Mouse (Mus musculus) testis, adult 2 months (tissue): Measurements from ENCODE around the gene Mad2l1bp. TPM values are rescaled to one million over a fixed set of nuclear protein-coding genes. Genes with fewer than 3 reads are reported as not detected.

Source experiments
- H3K27ac ChIP-seq: fragments of 200-500 bp; 2 replicates; pipeline ENCODE4 v1.5.1; 2012; ENCODE audit warnings: low read depth, low read length; ENCODE audit not compliant: control insufficient read depth, insufficient read depth
- H3K27me3 ChIP-seq: fragments of 200-500 bp; 2 replicates; pipeline ENCODE4 v1.6.1; 2012; ENCODE audit warnings: mild to moderate bottlenecking, low read length, moderate library complexity; ENCODE audit not compliant: control insufficient read depth, insufficient read depth
- H3K36me3 ChIP-seq: fragments of 200-500 bp; 2 replicates; pipeline ENCODE4 v1.6.1; 2012; ENCODE audit warnings: mild to moderate bottlenecking, low read length; ENCODE audit not compliant: control insufficient read depth, insufficient read depth
- H3K4me1 ChIP-seq: fragments of 200-500 bp; 2 replicates; pipeline ENCODE4 v1.6.1; 2012; ENCODE audit warnings: low read length; ENCODE audit not compliant: control insufficient read depth, insufficient read depth
- H3K4me3 ChIP-seq: fragments of 200-500 bp; 2 replicates; pipeline ENCODE4 v1.5.1; 2012; ENCODE audit warnings: low read depth, mild to moderate bottlenecking, low read length, moderate library complexity, mixed read lengths; ENCODE audit not compliant: control insufficient read depth
- CTCF ChIP-seq: fragments of 200-500 bp; IDR thresholded peaks from 2 replicates; pipeline ENCODE4 v1.5.1; 2012; ENCODE audit warnings: low read depth, mild to moderate bottlenecking, inconsistent platforms, low read length, moderate library complexity; ENCODE audit not compliant: control insufficient read depth, insufficient read depth, insufficient replicate concordance
- POLR2A ChIP-seq: fragments of 200-500 bp; IDR thresholded peaks from 2 replicates; pipeline ENCODE4 v1.6.1; 2012; ENCODE audit warnings: low read depth, mild to moderate bottlenecking, inconsistent platforms, low read length, moderate library complexity; ENCODE audit not compliant: control insufficient read depth
- polyA plus RNA-seq: library from polyadenylated mRNA; depleted of rRNA; stranded (reverse); fragments of >200 nt; gene quantifications from 2 replicates; pipeline ENCODE4 v1.2.3, GENCODE M21; 2012; rRNA removed

Gene Mad2l1bp
- 23.7 and 24.5 TPM in 2 replicates for polyA plus RNA-seq

GRCm38 (mm10) chr17:46152847-46153782 is at the start of gene Mad2l1bp:
Mad2l1bp (minus strand) TSS chr17:46153553.
- Histone ChIP-seq H3K27ac (peak within 1 kb of the TSS; percentile 90), H3K4me1 (peaks cover 2% of the 10 kb centered on the region; the same call in 1 of the 2 replicates), H3K36me3 (peaks cover under 1% of the 10 kb centered on the region; the same call in 1 of the 2 replicates), H3K4me3 (peak within 1 kb of the TSS; percentile 97), H3K27me3 (no peaks in the 10 kb centered on the region)
- peak; percentile 98 for TF ChIP-seq POLR2A
- TF ChIP-seq CTCF: no peak

GRCm38 (mm10) chr17:46203078-46203477 is 49.7 kb upstream of the Mad2l1bp start:
- TF ChIP-seq CTCF (no peak), POLR2A (no peak)
- peaks cover 2% of the 10 kb centered on the region for H3K4me1 ChIP-seq
- peaks cover under 1% of the 10 kb centered on the region for H3K36me3 ChIP-seq
- peak overlapping the region; percentile 91 for H3K27ac ChIP-seq
- H3K27me3 ChIP-seq: no peaks in the 10 kb centered on the region
- peak overlapping the region; percentile 88 for H3K4me3 ChIP-seq

- Histone ChIP-seq H3K27ac (peak within 1 kb of the TSS; percentile 91), H3K4me3 (peak within 1 kb of the TSS; percentile 88), H3K36me3 (no peaks in the 10 kb centered on the region; the same call in 1 of the 2 replicates), H3K4me1 (peaks cover 2% of the 10 kb centered on the region), H3K27me3 (no peaks in the 10 kb centered on the region)
- TF ChIP-seq CTCF (no peak), POLR2A (peak; percentile 96)
These were observed 49.2 kb upstream of the Mad2l1bp start, which contains the start of the genes Polh and Xpo5 for GRCm38 (mm10) chr17:46202421-46203071. Polh (minus strand) TSS chr17:46202645. Xpo5 (plus strand) TSS chr17:46202782.

- Histone ChIP-seq H3K4me3 (peak overlapping the region; percentile 64), H3K27ac (no peak overlapping the region), H3K36me3 (0 out of 2 replicates have a peak, but pooled peaks cover 2% of the 10 kb centered on the region), H3K4me1 (peaks cover 2% of the 10 kb centered on the region), H3K27me3 (no peaks in the 10 kb centered on the region)
- TF ChIP-seq POLR2A (no peak), CTCF (no peak)
These were observed 47.8 kb upstream of the Mad2l1bp start for GRCm38 (mm10) chr17:46201151-46201550.

DNA sequence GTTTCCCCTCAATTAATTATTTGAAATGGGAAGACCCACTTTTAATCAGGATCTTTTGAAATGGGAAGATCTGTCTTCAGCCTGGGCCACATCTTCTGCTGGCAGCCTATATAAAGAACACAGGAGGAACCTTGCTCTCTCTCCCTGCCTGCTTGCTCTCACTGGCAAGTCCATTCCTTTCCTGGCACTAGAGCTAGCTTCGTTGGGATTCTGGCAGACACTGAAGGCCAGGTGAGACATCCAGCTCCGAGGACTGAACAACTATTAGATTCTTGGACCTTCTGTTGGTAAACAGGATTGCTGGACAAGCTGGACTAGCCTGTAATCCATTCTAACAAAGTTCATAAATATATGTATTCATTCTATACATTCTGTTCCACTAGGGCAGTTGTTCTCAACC is 35.5 kb upstream of the Mad2l1bp start:
- Histone ChIP-seq H3K4me3 (no peak overlapping the region), H3K4me1 (no peaks in the 10 kb centered on the region), H3K27ac (no peak overlapping the region), H3K27me3 (no peaks in the 10 kb centered on the region), H3K36me3 (peaks cover 11% of the 10 kb centered on the region)
- no peak for TF ChIP-seq POLR2A
- no peak for TF ChIP-seq CTCF

DNA sequence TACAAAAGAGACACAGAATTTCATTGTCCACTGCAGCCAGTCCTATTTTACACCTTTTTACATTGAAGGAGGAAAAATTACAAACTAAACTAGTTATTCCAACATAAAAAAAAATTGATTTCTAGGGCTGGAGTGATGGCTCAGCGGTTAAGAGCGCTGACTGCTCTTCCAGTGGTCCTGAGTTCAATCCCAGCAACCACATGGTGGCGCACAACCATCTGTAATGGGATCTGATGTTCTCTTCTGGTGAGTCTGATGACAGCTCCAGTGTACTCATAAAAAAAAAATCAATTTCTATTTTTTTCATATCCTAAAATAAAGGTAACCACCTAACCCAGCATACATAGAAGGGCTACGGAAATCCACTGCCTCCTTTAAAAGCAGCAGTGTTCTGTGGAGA is 28.9 kb upstream of the Mad2l1bp start:
- Histone ChIP-seq H3K27ac (no peak overlapping the region), H3K27me3 (no peaks in the 10 kb centered on the region), H3K4me3 (no peak overlapping the region), H3K4me1 (no peaks in the 10 kb centered on the region), H3K36me3 (peaks cover 10% of the 10 kb centered on the region)
- TF ChIP-seq CTCF (no peak), POLR2A (no peak)

DNA sequence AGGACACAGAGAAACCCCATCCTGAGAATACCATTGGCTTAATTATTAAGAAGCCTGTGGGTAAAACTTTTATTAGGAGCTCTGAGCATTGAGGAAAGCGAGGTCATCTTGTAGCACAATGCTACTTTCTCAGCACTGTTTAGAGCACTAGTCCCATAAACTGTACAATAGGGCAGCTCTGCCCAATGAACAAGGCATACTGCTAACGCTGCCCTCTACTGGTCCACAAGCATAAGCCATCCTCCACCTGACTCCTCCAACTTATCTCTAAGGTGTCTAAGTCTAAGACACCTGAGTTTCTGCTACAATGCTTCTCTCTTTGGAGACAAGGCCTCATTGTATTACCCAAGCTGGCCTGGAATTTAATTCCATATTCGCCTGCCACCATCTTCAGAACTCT is 17.2 kb upstream of the Mad2l1bp start:
- no peaks in the 10 kb centered on the region for H3K4me1 ChIP-seq
- TF ChIP-seq POLR2A: no peak
- TF ChIP-seq CTCF: no peak; the same call in 1 of the 2 replicates
- no peaks in the 10 kb centered on the region for H3K27me3 ChIP-seq
- H3K36me3 ChIP-seq: peaks cover 1% of the 10 kb centered on the region; the same call in 1 of the 2 replicates
- no peak overlapping the region for H3K4me3 ChIP-seq
- H3K27ac ChIP-seq: no peak overlapping the region
